Mouse (Mus musculus): ENCODE data around the gene Mal. TPM values are rescaled to one million over a fixed set of nuclear protein-coding genes. Genes with fewer than 3 reads are reported as not detected.

The Mal gene
- polyA plus RNA-seq, 1 experiment, result 1.2 TPM

GRCm38 (mm10) chr2:127588897-127589296 is 67.6 kb downstream of the Mal start:
- WGBS, result 96% methylated on average over 9 of the region's 9 CpGs
- Histone ChIP-seq H3K4me3 (ENCODE audit: control insufficient read depth, insufficient read depth, low read length) (no peak overlapping the region), H3K27ac (ENCODE audit: control insufficient read depth, insufficient read depth, low read length) (no peak overlapping the region), H3K36me3 (ENCODE audit: control insufficient read depth, insufficient read depth, low read length) (peaks cover 4% of the 10 kb centered on the region; the same call in 1 of the 2 replicates), H3K4me1 (replicated peaks; ENCODE audit: control insufficient read depth, insufficient read depth, low read length) (peaks cover 22% of the 10 kb centered on the region), H3K27me3 (ENCODE audit: control insufficient read depth, insufficient read depth, low read length) (no peaks in the 10 kb centered on the region)
- TF ChIP-seq POLR2A (IDR thresholded peaks at IDR 0.05; ENCODE audit: control insufficient read depth, extremely low read depth, insufficient read depth, low read length, poor library complexity), result no peak
- no peak for TF ChIP-seq CTCF (IDR thresholded peaks at IDR 0.05; ENCODE audit: borderline replicate concordance, control insufficient read depth, extremely low read depth, insufficient read depth, low read length, poor library complexity)
- DNase-seq, result no peak

GRCm38 (mm10) chr2:127587514-127587844 is 69.0 kb downstream of the Mal start:
- peaks cover 22% of the 10 kb centered on the region for H3K4me1 ChIP-seq (replicated peaks; ENCODE audit: control insufficient read depth, insufficient read depth, low read length)
- DNase-seq, result no peak
- no peak overlapping the region for H3K27ac ChIP-seq (ENCODE audit: control insufficient read depth, insufficient read depth, low read length)
- peak overlapping the region; percentile 61 for H3K4me3 ChIP-seq (ENCODE audit: control insufficient read depth, insufficient read depth, low read length)
- under 1% methylated on average over 22 of the region's 22 CpGs for WGBS
- H3K36me3 ChIP-seq (ENCODE audit: control insufficient read depth, insufficient read depth, low read length), result 0 out of 2 replicates have a peak, but pooled peaks cover 4% of the 10 kb centered on the region
- H3K27me3 ChIP-seq (ENCODE audit: control insufficient read depth, insufficient read depth, low read length), result no peaks in the 10 kb centered on the region
- TF ChIP-seq CTCF (IDR thresholded peaks at IDR 0.05; ENCODE audit: borderline replicate concordance, control insufficient read depth, extremely low read depth, insufficient read depth, low read length, poor library complexity) (no peak), POLR2A (IDR thresholded peaks at IDR 0.05; ENCODE audit: control insufficient read depth, extremely low read depth, insufficient read depth, low read length, poor library complexity) (no peak)

DNA sequence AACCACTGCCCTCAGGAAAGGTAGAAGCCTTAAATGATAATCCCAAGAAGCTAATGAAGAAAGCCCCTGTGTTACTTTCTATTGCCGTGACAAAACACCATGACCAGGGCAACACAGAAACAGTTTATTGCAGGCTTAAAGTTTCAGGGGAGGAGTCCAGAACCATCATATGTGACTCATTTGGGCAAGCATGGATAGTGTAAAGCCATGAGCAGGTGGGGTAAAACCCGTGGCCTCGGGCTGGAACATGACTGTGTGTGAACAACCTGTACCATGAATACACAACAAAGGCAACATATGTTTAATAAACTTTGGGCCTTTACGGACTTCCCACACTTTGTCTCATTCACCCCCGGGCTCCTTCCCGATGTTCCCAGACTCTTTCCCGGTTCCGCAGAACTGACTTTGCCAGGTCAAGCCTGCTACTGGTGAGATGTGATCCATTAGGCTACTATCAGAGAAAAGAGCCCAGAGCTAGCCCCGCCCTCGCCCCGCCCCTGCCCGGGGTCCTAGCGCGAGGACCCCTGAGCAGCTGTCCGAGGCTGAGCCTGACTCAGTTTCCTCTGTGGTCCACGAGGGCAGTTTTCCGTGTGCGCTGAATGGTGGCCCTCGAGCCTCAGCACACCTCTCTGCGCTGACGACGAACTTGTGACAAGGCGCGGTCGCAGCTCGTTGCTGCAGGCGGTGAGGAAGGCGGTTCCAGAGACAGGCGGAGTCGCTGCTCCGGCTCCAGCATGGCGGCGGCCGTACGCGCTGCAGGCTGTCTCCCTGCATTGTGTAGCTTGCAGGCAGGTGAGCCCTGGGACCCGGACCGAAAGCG is 69.6 kb downstream of the Mal start, which contains the start of the genes Zfp661 and Mrps5:
Gene Zfp661, minus strand, starts transcription at position 401 of the 820 bp plus-strand sequence.
Gene Mrps5, plus strand, starts transcription at position 529 of the 820 bp plus-strand sequence.
- Histone ChIP-seq H3K27me3 (ENCODE audit: control insufficient read depth, insufficient read depth, low read length) (no peaks in the 10 kb centered on the region), H3K27ac (ENCODE audit: control insufficient read depth, insufficient read depth, low read length) (peak within 1 kb of the TSS; percentile 9; the same call in 1 of the 2 replicates), H3K36me3 (ENCODE audit: control insufficient read depth, insufficient read depth, low read length) (no peaks in the 10 kb centered on the region), H3K4me1 (replicated peaks; ENCODE audit: control insufficient read depth, insufficient read depth, low read length) (peaks cover 22% of the 10 kb centered on the region), H3K4me3 (ENCODE audit: control insufficient read depth, insufficient read depth, low read length) (peak within 1 kb of the TSS; percentile 61)
- TF ChIP-seq CTCF (IDR thresholded peaks at IDR 0.05; ENCODE audit: borderline replicate concordance, control insufficient read depth, extremely low read depth, insufficient read depth, low read length, poor library complexity) (peak; percentile 31; the same call in 1 of the 2 replicates), POLR2A (IDR thresholded peaks at IDR 0.05; ENCODE audit: control insufficient read depth, extremely low read depth, insufficient read depth, low read length, poor library complexity) (0 out of 2 replicates have a peak, but pooled peaks have one; percentile 22)
- DNase-seq, result peak; percentile 79
- 4% methylated on average over 39 of the region's 39 CpGs for WGBS

- Histone ChIP-seq H3K27me3 (ENCODE audit: control insufficient read depth, insufficient read depth, low read length) (no peaks in the 10 kb centered on the region), H3K4me1 (replicated peaks; ENCODE audit: control insufficient read depth, insufficient read depth, low read length) (peaks cover 14% of the 10 kb centered on the region), H3K4me3 (ENCODE audit: control insufficient read depth, insufficient read depth, low read length) (peak overlapping the region; percentile 49), H3K36me3 (ENCODE audit: control insufficient read depth, insufficient read depth, low read length) (no peaks in the 10 kb centered on the region), H3K27ac (ENCODE audit: control insufficient read depth, insufficient read depth, low read length) (no peak overlapping the region)
- under 1% methylated on average over 24 of the region's 24 CpGs for WGBS
- DNase-seq, result peak; percentile 89
- TF ChIP-seq POLR2A (IDR thresholded peaks at IDR 0.05; ENCODE audit: control insufficient read depth, extremely low read depth, insufficient read depth, low read length, poor library complexity) (0 out of 2 replicates have a peak, but pooled peaks have one; percentile 13), CTCF (IDR thresholded peaks at IDR 0.05; ENCODE audit: borderline replicate concordance, control insufficient read depth, extremely low read depth, insufficient read depth, low read length, poor library complexity) (no peak)
These were observed 72.0 kb downstream of the Mal start for GRCm38 (mm10) chr2:127584436-127584858.

Other genes with a start within 250 kb of the Mal start
- gene Gpat2, start 231.5 kb downstream of the Mal start, polyA plus RNA-seq (2012; rRNA removed), result 0.31 and 0.85 TPM in 2 replicates
- gene Fahd2a, start 212.1 kb downstream of the Mal start, polyA plus RNA-seq (2012; rRNA removed), result 13.4 and 17.0 TPM in 2 replicates
- 4.4 and 4.7 TPM in 2 replicates for gene Kcnip3, start 134.6 kb downstream of the Mal start, polyA plus RNA-seq (2012; rRNA removed)
- 4.8 and 5.5 TPM in 2 replicates for gene Prom2, start 115.2 kb downstream of the Mal start, polyA plus RNA-seq (2012; rRNA removed)
- 2.3 and 3.2 TPM in 2 replicates for gene Zfp661, start 69.6 kb downstream of the Mal start, polyA plus RNA-seq (2012; rRNA removed)
- 84.0 and 91.9 TPM in 2 replicates for gene Mrps5, start 69.5 kb downstream of the Mal start, polyA plus RNA-seq (2012; rRNA removed)
- 7.4 and 8.1 TPM in 2 replicates for gene Mall, start 73.2 kb upstream of the Mal start, polyA plus RNA-seq (2012; rRNA removed)
- gene Nphp1, start 132.2 kb upstream of the Mal start, polyA plus RNA-seq (2012; rRNA removed), result 5.5 and 5.6 TPM in 2 replicates
- gene Mtln, start 135.8 kb upstream of the Mal start, polyA plus RNA-seq (2012; rRNA removed), result 41.9 and 55.4 TPM in 2 replicates
- 9.9 and 10.6 TPM in 2 replicates for gene Bub1, start 175.2 kb upstream of the Mal start, polyA plus RNA-seq (2012; rRNA removed)
- 1.7 and 1.9 TPM in 2 replicates for gene Acoxl, start 182.2 kb upstream of the Mal start, polyA plus RNA-seq (2012; rRNA removed)

Measured in thymus, adult 2 months (tissue).